Mouse (Mus musculus): ENCODE measurements at regions not wholly inside any gene's neighbourhood (a gene's known extent, or its start where the extent isn't known, plus 50 kb on each side); places are given as distances from the start of the nearest gene placed in this dataset.
A peak's percentile ranks its signal among the peaks of the same experiment; 100 is the strongest.

DNA sequence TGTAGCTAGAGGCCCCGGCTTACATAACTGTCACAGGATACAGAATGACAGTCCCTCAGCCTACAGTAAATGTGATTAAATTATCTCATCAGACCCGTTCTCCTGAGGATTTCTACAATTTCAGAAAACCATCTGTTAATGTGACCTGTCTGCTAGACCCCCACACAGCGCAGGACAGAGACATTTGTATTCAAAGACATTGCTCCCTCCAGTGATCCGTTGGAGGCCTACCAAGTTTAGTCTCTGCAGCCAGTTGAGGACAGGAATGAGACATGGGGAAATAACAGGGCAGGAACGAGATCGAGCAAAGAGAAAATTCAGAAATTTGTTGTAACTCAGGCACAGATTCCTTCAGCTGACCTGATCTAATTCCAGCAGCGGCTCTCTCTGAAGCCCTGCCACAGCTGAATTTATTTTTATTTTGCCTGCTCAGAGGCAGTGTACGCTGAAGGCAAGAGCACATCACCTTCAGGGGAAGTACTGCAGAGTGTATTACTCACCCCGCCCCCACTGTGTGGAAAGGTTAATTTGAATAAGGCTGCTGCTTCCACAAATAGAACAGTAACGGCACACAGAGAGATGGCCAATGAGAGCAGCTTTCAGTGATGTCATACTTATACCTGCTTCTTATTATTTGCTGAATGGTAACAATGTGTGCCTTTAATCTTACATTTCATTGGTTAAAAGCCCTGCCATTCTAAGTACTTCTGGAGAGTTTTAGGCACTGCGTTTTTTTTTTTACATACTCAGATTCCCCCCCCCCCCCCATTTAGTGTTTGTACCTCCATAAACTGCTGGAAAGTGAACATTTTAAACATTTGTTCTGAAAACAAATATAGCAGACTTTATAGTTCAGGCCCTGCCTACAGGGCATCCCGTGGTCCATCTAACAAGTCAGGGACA lies 176.9 kb upstream of the Klf12 start:
- H3K9ac ChIP-seq (replicated peaks; ENCODE audit: low read length) = peak overlapping the region; percentile 34
- 0 out of 2 replicates have a peak overlapping the region, but pooled peaks have one; percentile 1 for H3K4me3 ChIP-seq (ENCODE audit: low read length)
- H3K9me3 ChIP-seq (ENCODE audit: low read length) = no peaks in the 10 kb centered on the region
- H3K27me3 ChIP-seq (ENCODE audit: insufficient read depth, low read length) = no peaks in the 10 kb centered on the region
- peaks cover 29% of the 10 kb centered on the region for H3K4me1 ChIP-seq (ENCODE audit: insufficient read depth, low read length)
- DNase-seq (ENCODE audit: low spot score) = peak; percentile 91
- no peaks in the 10 kb centered on the region for H3K36me3 ChIP-seq (ENCODE audit: insufficient read depth, low read length)
- peak overlapping the region; percentile 40 for H3K4me2 ChIP-seq (ENCODE audit: low read depth, low read length)
- peak overlapping the region; percentile 80 for H3K27ac ChIP-seq
- peak; percentile 95 for ATAC-seq
- 15% methylated on average over 12 of the region's 12 CpGs for WGBS
- TF ChIP-seq CTCF (IDR thresholded peaks at IDR 0.05; ENCODE audit: low read depth) = no peak; the same call in 1 of the 2 replicates

DNA sequence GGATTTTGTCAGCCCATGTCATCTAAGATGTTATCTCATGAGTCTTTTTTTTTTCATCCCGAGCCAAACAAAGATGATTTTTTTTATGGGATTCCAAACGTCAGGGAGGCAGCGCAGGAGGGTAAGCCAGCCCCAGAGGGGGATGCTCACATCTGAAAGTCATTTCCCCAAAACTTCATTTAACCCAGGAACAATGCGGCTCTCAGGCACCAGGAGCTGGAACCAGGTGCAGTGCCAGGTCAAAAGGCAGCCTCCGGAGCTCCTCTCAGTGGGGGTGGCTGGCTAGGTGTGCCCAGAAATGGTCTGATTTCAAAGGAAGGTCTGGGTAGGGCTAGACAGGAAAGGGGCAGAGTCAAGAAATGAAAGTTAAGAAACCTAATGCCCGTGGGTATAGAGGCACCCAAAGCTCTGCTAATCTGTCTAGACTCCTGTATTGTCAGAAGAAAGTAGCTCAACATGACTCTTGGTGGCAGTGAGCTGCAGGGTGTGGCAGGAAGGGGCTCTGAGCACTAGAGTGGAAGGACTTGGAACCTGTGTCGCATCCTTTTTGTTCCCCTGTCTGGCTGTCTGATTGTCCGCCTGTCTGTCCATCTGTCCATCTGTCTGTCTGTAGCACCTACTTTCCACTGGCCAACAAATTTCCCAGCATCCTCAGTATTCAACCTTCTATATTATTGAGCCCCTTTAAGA lies 175.3 kb upstream of the Klf12 start:
- H3K27ac ChIP-seq = peak overlapping the region; percentile 80
- no peaks in the 10 kb centered on the region for H3K9me3 ChIP-seq (ENCODE audit: low read length)
- TF ChIP-seq CTCF (IDR thresholded peaks at IDR 0.05; ENCODE audit: low read depth) = no peak
- no peak for DNase-seq (ENCODE audit: low spot score)
- peak overlapping the region; percentile 53 for H3K4me2 ChIP-seq (ENCODE audit: low read depth, low read length)
- H3K27me3 ChIP-seq (ENCODE audit: insufficient read depth, low read length) = no peaks in the 10 kb centered on the region
- WGBS = 14% methylated on average over 8 of the region's 8 CpGs
- peak overlapping the region; percentile 35; the same call in 1 of the 2 replicates for H3K9ac ChIP-seq (replicated peaks; ENCODE audit: low read length)
- ATAC-seq = no peak
- peak overlapping the region; percentile 15 for H3K4me3 ChIP-seq (ENCODE audit: low read length)
- H3K36me3 ChIP-seq (ENCODE audit: insufficient read depth, low read length) = no peaks in the 10 kb centered on the region
- H3K4me1 ChIP-seq (ENCODE audit: insufficient read depth, low read length) = peaks cover 29% of the 10 kb centered on the region

DNA sequence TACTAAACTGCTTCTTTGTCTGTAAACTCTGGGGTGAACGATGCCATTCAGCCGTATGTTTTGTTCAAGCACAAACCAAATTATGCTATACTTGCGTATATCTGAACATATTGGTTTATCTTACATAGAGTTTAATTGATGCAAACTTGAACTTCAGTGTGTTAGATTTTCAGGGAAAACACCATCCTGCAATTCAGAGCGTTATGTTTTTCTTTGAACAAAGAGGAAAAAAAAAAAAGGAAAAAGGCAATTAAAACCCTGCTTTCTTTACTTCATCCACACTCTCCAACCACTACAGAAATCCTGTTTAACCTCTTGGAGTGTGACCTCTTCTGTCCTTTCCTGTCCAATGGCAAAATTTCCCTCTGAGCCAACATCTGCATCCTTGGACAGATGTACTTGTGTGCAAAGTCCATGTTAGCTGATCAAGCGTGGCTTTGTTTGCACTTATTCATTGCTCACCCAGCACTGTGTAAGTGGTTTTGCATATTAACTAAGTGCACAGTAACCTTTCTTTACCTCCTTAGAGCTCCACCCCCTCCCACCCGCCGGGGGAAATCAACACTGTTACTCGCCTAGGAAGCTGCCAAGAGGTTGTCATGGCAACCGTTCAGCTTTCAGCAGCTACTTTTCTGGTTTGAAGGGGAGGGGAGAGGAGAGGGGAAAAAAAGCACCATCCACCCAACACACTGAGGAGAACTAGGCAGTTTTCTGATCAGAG lies 174.4 kb upstream of the Klf12 start:
- no peaks in the 10 kb centered on the region for H3K9me3 ChIP-seq (ENCODE audit: low read length)
- no peaks in the 10 kb centered on the region for H3K36me3 ChIP-seq (ENCODE audit: insufficient read depth, low read length)
- TF ChIP-seq CTCF (IDR thresholded peaks at IDR 0.05; ENCODE audit: low read depth) = no peak
- H3K27me3 ChIP-seq (ENCODE audit: insufficient read depth, low read length) = no peaks in the 10 kb centered on the region
- peak overlapping the region; percentile 53 for H3K4me2 ChIP-seq (ENCODE audit: low read depth, low read length)
- peak overlapping the region; percentile 80 for H3K27ac ChIP-seq
- ATAC-seq = peak; percentile 94
- peak overlapping the region; percentile 15; the same call in 1 of the 2 replicates for H3K4me3 ChIP-seq (ENCODE audit: low read length)
- no peak overlapping the region for H3K9ac ChIP-seq (replicated peaks; ENCODE audit: low read length)
- DNase-seq (ENCODE audit: low spot score) = peak; percentile 99
- H3K4me1 ChIP-seq (ENCODE audit: insufficient read depth, low read length) = peaks cover 29% of the 10 kb centered on the region
- WGBS = 6% methylated on average over 9 of the region's 9 CpGs

DNA sequence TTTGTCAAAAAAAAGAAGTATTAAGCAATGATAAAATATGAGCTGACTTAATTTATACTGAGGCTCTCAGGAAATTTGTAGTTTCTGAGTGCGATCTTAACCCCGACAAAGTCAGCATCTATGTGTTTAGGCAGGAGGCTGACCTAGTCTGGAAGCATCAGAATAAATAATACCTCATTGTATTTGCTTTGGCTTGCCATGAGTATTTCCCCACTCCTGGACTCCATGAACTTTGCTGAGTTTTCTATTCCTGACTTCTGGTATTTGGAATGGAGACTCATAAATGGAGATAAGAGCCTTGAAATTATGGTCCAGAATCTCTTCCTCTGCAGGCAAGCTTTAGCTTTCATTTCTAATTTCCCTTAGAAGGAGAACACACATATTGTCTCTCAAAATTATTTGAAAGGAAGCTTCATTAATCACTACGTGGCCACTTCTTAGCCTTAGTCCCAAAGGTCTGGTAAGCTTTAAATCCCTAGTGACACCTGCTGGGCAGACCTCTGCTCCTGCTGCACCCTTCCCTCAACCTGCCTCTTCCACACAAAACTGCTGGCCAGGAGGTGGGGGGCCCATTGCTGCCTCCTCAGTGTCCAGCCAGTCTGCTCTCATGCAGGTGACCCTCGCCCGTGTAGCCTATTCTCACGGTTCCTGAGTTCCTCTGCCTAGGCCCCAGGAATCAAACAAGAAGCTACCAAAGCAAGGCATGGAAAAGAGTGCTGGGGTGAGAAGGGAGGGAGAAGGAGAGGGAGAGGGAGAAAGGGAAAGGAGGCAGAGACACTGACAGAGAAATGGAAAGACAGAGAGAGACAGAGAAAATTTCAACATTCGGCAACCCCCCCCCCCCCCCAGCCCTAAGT lies 173.6 kb upstream of the Klf12 start:
- peak; percentile 47 for DNase-seq (ENCODE audit: low spot score)
- H3K9ac ChIP-seq (replicated peaks; ENCODE audit: low read length) = no peak overlapping the region

DNA sequence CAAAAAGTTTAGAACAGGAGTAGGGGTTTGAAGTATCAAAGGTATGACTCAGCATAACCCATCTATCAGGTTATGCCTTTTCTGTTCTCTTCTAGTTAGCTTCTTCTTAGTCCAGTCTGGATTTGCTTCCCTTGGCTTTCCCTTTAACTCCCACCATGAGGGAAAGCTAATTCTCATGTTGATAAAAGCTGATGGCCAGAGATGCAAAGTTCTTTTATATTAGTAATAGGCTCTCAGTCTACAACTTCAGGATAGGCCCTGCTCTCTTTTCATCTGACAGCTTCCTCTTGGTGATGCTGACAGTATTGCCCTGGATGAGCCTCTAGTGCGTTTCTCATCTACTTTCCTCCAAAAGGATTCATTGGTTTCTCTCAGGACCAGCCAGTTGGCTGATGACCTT lies 161.7 kb upstream of the Klf12 start:
- 91% methylated on average over 1 of the region's 1 CpGs for WGBS

More for the DNA sequence above, 173.6 kb upstream of the Klf12 start:
- ATAC-seq = no peak
- Histone ChIP-seq H3K4me3 (ENCODE audit: low read length) (no peak overlapping the region), H3K4me2 (ENCODE audit: low read depth, low read length) (peak overlapping the region; percentile 53; the same call in 1 of the 2 replicates), H3K36me3 (ENCODE audit: insufficient read depth, low read length) (no peaks in the 10 kb centered on the region), H3K4me1 (ENCODE audit: insufficient read depth, low read length) (peaks cover 29% of the 10 kb centered on the region), H3K27ac (peak overlapping the region; percentile 80), H3K9me3 (ENCODE audit: low read length) (no peaks in the 10 kb centered on the region), H3K27me3 (ENCODE audit: insufficient read depth, low read length) (no peaks in the 10 kb centered on the region)
- WGBS = 31% methylated on average over 7 of the region's 7 CpGs
- TF ChIP-seq CTCF (IDR thresholded peaks at IDR 0.05; ENCODE audit: low read depth) = peak; percentile 54

DNA sequence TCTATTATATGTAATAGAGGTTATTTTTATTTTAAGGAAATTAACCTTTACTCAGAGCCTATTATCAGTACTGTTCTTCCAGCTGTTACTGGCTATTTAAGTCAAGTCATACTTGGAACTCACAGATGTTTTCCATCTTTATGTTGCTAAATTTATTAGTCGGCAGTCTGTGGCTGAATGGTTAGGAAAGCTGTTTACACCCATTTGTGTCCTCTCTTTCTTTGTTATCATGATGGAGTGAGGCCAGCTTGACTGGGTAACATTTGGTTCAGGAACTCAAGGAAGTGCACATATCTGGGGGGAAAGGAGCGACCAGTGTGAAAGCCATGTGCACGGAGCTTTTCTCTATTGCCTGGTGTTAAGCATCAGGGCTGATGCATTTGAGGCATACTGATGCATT lies 160.4 kb upstream of the Klf12 start:
- Histone ChIP-seq H3K27ac (no peak overlapping the region), H3K27me3 (ENCODE audit: insufficient read depth, low read length) (no peaks in the 10 kb centered on the region), H3K36me3 (ENCODE audit: insufficient read depth, low read length) (no peaks in the 10 kb centered on the region), H3K4me3 (ENCODE audit: low read length) (no peak overlapping the region), H3K4me2 (ENCODE audit: low read depth, low read length) (no peak overlapping the region), H3K9ac (replicated peaks; ENCODE audit: low read length) (no peak overlapping the region), H3K4me1 (ENCODE audit: insufficient read depth, low read length) (no peaks in the 10 kb centered on the region), H3K9me3 (ENCODE audit: low read length) (no peaks in the 10 kb centered on the region)
- DNase-seq (ENCODE audit: low spot score) = no peak
- TF ChIP-seq CTCF (IDR thresholded peaks at IDR 0.05; ENCODE audit: low read depth) = no peak
- ATAC-seq = no peak
- 88% methylated on average over 3 of the region's 3 CpGs for WGBS

More for the DNA sequence above, 161.7 kb upstream of the Klf12 start:
- Histone ChIP-seq H3K9ac (replicated peaks; ENCODE audit: low read length) (no peak overlapping the region), H3K27ac (no peak overlapping the region), H3K4me3 (ENCODE audit: low read length) (no peak overlapping the region), H3K4me1 (ENCODE audit: insufficient read depth, low read length) (no peaks in the 10 kb centered on the region), H3K27me3 (ENCODE audit: insufficient read depth, low read length) (no peaks in the 10 kb centered on the region), H3K36me3 (ENCODE audit: insufficient read depth, low read length) (no peaks in the 10 kb centered on the region), H3K9me3 (ENCODE audit: low read length) (no peaks in the 10 kb centered on the region), H3K4me2 (ENCODE audit: low read depth, low read length) (no peak overlapping the region)
- no peak for DNase-seq (ENCODE audit: low spot score)
- TF ChIP-seq CTCF (IDR thresholded peaks at IDR 0.05; ENCODE audit: low read depth) = no peak
- no peak for ATAC-seq

Measured in hindbrain, postnatal 0 days (tissue).